Mouse (Mus musculus): ENCODE data around the gene Pold1.

Gene Pold1

DNA sequence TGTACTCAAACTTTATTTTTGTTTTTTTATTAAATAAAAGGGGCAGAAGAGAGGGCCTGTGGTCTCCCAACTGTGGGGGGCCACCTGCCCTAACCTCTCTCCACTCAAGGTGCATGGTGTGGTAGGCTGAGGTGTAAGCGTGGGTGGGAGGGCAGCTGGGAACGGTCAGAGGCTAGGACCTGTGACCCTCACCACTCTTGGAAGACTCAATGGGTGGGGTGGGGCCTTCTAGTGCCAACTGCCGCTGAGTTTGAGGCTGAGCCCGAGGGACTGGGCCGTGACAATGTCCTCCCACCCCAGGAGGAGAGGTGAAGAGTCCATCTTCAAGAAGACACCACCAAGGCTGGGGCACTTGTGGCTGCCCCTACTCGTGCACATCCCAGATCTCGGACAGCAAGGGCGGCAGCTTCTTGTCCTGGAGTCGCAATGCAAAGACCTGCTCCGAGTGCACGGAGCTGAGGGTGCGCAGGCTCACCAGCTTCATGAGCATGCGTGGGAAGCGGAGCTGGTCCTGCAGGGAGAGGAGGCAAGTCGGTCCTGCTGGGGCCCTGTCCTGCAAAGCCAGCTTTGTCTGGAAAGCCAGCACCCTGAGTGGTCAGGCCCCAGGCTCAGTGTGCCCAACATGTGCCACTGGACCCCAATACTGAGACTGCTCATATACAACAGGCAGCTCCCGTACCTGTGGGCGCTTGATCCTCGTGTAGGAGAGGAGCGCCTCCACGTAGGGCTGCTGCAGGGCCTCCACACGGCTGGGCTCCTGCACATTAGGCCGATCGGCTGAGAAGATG, 1.2 kb upstream of the Pold1 start:
- intact Hi-C loops (cut with DNase I), result no loop called here

DNA sequence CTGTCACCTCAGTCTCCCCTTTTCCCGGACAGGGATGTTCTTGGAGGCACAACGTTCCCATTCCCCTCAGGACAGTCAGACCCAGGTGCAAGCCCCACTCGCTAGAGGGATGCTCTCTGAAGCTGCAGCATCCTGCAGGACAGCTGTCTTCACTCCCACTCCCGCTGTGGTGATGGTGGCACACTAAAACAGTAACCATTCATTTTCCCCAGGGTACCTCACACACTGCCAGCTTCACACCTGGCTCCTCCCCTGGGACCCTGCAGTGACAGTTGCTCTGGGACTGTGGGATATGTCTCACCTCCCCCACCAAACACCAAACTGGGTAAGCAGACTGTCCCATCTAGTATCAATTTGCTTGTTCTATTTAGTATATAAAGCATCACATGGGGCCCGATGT, 924 bp downstream of the Pold1 start:
- intact Hi-C loops (cut with DNase I), result no loop called here

DNA sequence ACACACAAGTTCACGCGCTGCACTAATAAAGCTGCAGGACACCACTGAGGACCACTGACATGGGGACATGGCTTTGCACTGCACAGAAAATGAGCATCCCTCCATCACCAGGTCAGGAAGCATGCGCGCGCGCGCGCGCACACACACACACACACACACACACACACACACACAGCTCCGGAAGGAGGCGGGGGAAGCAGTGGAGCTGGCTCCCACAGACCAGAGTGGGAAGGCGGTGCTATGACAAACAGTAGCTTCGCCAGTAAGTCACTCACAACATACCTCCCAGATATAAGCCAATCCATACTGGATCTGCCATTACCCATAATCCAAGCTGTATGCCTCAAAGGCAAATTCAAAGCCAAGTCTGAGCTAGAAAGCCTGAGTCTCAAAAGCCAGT, 1.6 kb downstream of the Pold1 start:
- intact Hi-C loops (cut with DNase I), result no loop called here

DNA sequence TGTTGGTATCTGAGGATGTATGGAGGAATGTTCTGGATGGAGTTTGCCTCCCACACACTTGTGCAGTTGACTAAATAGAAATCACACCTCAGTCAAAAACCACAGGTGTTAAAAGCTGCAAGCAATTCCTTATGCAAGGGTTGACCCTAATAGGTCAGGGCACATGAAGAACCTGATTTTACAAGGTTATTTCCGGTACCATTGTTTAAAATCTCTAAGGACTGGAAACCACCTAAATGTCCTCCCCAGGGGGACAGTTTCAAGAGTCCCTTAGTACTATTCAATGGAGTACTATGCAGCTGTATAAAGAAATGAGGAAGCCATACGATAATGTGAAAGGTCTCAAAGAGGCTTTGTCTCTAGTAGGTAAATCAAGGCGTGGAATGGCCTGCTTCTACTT, 2.4 kb downstream of the Pold1 start:
- intact Hi-C loops (cut with DNase I), result no loop called here

DNA sequence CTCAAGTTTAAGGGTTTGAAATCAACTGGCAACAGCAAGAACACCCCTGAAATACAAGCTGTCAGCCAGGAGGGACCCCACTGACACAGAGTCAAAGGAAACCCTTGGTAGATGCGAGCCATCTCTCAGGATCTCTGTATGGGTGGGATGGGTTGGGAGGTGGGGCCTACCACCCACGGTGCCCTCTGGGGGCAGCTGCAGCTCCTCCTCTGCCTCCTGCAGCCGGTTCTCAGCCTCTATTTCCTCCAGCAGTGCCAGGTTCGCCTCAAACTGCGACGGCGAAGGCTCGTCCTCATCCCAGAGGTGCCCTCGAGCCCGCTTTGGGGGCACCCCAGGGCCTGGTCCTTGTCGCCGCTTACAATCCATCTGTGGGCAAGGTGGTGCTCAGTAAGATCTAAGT, 5.6 kb downstream of the Pold1 start:
- intact Hi-C loops (cut with DNase I), result no loop called here

DNA sequence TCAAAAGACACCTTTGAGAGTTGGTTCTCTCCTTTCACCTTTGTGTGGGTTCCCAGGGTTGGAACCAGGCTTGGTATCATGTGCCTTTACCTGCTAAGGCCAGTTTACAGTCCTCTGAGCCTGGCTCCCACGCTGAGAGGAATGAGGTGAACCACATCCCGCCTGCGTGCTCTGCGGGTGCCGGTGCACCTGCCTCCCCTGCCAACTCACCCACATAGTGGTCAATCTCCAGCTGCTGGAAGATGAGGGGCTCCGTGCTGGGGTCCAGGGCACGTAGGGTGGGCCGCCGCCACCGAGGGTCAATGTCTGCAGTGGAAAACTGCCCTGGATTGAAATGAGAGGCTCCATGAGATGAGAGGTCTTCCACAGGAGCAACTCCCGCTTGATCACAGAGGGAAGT, 6.1 kb downstream of the Pold1 start:
- intact Hi-C loops (cut with DNase I), result no loop called here

DNA sequence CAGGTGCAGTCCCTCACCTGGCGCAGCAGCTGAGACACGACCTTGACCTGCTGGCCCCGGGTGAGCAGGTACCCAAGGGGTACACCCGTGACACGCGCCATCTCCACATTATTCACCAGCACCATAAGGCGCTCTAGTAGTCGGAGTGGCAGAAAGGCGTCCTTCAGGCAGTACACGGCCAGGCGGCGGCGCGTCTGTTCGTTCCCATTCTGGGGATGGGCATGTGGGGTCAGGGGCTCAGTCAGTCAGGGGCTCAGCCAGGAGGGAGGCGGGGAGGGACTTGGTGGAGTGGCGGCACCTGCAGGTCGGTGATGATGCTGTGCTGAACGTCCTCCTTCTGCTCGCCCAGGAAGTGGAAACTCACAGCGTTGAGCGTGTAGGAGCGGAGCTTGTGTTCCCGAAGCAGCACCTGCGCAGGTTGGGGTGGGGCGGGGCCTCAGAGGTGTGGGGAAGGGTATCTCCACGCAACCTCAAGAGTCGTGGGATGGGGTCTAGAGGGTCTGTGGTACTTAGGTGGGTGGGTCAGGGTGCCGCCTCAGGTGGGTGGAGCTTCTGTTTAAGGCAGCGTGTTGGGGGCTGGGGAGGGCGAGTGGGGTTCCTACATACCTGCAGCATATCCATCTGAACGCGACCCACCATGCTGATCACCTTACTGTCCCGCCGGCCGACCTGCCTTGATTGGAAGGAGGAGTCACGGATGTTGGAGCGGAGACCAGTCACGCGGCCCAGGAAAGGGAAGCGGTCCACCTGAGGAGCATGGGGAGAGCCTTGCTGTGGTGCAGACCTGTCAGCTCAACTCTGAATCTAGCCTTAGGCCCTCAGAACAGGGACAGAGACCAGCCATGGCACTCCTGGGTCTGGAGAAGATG, 9.7 kb downstream of the Pold1 start:
- intact Hi-C loops (cut with DNase I), result no loop called here

DNA sequence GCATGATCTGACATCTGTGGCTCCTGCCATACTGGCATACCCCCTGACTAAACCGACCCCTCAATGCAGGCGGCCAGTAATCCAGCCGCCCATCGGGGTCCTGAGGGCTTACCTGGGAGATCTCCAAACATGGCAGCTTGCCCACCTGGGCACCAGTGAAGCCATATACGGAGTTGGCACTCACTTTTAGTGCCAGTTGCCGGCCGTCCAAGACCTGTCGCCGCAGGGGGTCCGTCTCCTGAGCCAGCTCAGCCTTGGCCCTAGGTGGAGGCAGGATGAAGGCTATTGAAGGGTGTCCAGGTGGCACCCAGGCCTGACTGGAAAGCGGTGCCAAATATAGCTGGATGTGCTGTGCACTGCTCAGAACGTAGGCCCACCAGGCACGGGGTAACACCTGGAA, 11.2 kb downstream of the Pold1 start:
- intact Hi-C loops (cut with DNase I), result no loop called here

DNA sequence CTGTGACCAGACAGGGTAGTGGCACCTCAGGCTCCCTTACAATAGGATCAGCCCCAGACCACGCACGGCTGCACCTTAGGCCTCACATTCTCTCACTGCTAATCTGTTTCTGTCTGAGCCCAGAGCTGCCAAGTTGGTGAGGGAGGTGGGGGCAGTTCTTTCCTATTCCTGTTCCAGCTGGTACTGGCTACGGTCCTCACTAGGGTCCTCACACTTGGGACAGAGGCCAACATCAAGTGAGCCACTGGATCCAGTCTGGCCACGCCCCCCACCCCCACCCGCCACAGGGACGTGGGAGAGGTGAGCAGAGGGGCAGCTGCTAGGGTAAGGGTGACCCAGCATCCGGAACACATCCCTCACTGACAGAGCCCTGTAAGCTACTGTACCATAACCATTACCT, 11.6 kb downstream of the Pold1 start:
- intact Hi-C loops (cut with DNase I), result no loop called here

DNA sequence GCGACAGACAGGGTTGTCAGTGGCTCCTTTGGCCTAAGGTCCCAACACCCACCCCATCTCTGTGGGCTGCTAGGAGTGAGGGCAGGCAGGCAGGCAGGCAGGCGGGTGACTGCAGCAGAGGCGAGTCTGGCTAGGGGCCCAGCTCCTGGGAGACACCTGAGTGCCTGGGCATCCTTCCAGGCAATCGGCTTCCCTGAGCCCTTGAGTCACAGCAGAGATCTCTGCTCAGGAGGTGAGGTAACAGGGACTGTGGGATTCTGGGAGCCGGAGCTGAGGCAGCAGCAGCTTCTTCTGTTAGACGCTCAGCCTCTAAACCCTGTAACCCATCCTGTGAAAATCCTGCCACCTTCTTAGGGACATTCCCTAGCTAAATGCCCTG, 12.1 kb downstream of the Pold1 start:
- intact Hi-C loops (cut with DNase I), result no loop called here

DNA sequence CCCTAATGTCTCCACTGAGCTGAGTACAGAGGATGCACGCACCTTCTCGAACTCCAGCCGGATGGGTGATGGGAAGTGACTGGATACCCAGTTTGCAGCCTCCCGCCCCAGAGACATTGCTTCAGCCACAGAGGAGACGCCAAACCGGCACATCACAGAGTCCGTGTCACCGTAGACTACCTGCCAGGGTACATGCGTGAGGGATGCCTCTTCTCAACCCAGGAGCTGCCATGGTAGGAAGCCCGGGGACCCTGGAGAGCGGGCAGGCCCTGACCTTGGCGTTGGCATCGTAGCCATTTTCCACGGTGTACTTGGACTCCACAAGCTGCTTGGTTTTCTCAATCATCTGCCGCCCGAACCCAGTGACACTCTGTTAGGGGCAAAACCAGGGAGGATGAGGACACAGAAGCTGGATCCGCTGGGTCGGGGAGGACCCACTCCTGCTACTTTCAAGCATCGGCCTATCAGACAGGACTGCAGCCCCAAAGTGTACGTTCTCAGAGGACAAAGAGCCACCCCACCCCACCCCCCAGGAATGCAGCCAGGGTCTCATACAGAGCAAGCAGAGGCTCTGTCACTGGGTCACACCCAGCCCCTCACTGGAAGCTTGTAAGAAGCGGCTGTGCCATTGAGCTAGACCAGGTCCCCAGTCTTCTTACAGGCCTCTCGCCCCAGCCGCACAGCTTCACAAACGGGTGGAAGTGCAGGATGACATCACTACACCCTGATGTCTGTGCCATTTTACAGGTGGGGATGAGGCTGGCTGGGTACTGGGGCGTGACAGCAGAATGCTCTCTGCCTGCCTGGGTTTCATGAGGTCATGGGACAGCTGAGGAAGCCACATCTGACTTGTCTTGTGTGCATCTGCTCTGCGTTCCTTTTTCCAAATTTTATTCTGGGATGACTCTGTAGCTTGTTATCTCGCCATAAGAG, 12.7 kb downstream of the Pold1 start:
- intact Hi-C loops (cut with DNase I), result no loop called here

DNA sequence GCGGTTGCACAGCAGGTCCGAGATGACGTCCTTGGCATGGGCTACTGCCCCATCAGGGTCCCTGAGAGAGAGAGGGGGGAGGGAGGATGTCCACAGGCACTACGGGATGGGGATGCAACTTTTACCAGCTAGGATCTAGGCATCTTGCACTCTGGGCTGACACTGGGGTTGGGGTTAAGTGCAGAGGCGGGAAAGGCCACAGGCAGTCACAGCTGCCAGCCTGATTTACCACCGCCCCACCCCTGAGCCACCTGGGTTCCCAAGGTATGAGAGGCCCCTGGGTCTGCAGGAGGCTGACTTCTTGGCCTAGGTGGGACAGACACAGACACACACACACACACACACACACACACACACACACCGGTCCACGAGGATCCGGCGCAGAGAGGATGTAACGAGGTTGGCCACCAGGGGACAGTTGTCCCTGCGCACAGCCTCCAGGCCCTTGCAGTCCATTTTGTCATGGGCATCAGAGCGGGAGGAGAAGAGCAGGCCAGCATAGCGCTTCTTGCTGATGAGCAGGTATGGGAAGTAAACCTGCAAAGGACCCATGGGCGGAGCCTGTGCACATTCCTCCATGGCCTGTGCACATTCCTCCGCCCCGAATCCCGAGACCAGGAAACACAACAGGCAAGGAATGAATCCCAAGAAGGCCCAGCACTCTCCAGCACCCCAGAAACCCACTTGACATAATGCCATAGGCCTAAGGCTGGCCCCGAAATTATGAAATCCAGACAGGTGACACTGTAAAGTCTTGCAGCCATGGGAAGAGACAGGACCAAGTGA, 13.8 kb downstream of the Pold1 start:
- intact Hi-C loops (cut with DNase I), result no loop called here

DNA sequence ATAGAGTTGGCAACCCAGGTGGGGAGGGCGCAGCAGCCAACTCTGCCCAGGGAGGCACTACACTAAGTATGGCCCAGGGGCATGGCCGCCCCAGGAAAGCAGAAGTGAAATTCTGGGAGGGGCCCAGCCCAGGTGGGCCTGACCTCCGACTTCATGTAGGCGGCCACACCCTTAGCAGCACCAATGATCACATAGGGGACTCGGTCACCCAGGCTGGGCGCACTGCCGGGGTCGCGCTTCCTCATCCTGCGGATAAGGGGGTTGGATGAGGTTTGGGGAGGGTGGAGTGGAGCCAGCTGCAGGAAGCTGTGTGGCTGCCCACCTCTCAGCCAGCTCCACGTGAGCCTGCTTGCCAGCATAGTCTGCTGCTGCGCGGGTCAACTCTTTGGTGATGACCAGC, 14.4 kb downstream of the Pold1 start:
- intact Hi-C loops (cut with DNase I), result no loop called here

DNA sequence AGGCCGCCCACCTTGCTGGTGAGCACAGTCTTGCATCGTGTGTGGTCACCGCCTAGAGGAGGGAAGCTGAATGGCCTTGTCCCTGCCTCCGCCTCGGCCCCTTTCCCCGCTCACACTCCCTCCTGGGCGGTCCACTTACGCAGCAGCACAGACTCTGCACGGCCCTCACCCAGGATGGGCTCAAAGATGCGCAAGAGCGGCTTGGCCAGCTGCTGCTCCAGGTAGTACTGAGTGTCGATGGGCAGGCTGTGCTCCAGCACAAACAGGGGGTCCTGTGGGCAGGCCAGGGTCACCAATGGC, 15.0 kb downstream of the Pold1 start:
- intact Hi-C loops (cut with DNase I), result no loop called here

DNA sequence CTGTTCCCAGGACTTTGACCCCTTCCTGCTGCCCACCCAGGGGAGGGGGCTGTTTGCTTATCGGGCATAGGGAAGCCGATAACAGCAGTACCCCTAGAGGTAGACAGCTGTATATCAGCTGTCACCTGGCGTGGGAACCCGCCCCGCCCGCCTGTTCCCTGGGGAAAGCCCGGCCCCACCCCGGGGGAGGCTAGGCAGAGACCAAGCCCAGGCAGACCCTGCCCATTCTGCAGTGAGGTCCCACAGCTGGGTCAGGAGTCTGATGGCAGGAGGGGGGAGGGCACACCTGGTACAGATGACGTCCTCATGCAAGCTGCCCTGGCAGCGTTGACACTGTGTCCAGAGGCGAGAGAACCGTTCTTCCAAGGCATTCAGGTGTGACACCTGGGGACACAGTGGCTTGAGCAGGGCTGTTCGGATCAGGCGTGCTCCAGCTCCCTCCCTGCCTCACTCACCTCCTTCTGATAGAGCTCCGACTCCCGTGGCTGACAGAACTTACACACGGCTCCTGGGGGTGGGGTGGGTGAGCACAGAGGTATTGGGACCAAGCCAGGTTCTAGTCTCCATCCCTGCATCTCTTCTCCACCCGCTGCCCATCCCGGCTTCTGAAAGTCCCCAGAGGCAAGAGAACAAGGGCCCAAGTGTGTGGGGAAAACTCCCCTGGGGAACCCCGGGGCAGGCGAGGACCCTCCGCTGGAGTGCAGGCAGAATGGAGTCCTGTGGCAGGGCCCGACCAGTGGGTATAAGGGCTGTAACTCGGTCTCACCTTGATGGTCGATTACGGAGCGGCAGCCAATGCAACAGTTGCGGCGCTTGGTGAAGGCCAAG, 15.5 kb downstream of the Pold1 start:
- intact Hi-C loops (cut with DNase I), result no loop called here

DNA sequence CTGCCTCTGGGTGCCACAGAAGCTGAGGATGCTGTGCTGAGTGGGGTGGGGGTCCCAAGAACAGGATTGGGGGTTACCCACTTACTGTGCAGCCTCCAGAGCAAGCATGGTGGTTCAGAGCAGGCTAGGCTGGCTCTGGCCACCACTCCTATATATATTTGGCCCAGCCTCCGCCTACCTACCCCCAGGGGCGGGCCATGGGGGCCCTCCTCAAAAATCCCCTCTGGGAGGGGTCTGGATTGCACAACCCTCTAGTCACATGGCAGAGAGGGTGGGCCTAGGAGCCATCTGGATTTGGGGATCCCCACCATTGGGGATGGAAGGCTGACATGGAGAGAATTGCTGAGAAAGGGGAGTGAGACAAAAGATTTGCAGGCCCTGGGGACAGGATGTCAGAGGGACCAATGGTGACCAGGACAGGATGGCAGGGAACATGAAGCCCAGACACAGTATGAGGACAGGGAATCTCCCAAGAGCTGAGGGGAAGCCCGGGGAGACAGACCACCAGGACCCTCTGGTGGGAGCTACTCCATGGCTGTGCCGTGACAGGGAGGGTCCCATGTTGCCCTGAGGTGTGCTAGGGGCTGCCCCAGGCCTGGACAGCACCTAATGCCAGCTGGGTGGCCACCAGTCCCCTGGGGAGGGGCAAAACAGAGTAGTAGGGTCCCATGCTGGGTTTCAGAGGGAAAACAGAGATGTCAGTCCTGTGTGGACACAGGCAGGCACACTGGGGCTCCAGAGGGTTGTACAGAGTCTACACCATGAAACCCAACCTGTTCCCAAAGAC, 16.5 kb downstream of the Pold1 start, which contains the start of gene Spib:
TSS of gene Spib (minus strand) at position 126 of the 787 bp plus-strand sequence.
- intact Hi-C loops (cut with DNase I), result no loop called here

DNA sequence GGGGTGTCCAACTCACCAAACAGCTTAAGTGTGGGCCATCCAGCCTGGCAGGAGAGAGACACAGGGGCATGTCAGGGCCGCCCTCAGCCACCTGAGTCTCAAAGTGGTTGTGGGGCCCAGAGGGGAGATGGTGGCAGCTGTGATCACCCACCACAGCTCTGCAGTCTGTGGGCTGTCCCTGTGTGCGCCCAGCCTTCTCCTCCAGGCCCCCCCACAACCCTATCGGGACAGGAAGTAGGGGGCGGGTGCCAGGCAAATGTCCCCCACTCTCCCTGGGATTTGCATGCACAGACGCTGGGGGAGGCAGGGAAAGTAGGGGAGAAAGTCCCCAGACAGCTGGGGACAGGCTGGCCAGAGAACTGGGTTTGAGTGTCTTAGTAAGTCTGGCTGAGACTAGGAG, 17.4 kb downstream of the Pold1 start:
- intact Hi-C loops (cut with DNase I), result no loop called here

DNA sequence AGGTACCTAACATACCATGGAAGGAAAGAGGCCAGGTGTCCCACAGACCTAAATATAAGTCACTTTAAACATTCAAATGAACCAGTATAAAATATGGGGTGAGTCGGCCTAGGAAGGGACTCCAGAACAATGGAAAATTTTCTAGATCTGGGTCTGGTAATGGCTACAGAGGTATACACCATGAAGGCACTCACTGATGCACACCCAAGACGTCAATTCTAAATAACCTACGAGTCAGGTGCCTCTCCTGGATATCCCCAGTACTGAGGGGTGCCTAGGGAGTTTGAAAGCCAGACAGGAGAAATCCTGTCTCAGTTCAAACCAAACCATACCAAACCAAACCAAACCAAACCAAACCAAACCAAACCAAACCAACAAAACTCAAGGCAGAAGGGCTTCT, 18.1 kb downstream of the Pold1 start:
- intact Hi-C loops (cut with DNase I), result no loop called here

DNA sequence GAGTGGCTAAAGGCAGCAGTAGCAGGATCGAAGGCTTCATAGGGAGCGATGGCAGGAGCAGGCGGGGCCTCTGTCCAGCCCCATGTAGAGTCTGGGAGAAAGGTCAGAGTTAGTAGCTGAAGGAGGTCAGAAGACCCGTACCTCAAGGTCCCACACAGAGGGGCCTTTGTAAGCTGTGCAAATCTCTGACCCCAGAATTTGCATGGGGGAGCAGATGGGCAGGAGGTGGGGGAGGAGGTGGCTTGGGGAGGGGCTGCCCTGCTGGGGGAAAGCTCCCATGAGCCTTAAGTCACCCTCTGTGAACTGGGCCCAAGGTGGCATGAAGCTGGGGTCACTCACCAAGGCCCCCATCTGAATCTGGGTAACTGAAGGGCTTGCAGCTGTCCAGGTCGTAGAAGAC, 19.1 kb downstream of the Pold1 start:
- intact Hi-C loops (cut with DNase I), result loop anchor here (10.0 kb wide), 1 partner anchor 125 kb away; no protein-coding TSS in a partner anchor
